In the genomic region with DNA sequence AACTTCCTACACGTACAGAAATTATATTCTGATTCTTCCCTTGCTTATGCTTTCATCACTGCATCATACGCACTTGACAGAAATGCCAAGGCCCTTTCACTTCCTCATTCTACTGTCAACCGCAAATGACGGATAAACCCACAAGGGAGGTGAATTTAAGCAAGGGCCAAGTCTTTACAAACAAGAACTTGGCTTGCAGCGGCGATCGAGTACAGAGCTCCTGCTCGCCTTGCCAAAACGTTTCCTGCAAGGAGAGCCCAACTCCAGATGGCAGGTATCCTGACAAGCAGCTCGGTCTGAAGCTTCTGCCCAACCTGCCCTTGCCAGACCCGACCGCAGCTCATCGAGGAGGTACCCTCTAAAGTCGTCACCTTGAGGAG, we compare ENCODE assay signal across 8 mouse cellular contexts. TPM values are rescaled to one million over a fixed set of nuclear protein-coding genes. Genes with fewer than 3 reads are reported as not detected.
DNase-seq lines count a peak whose midpoint lies in the region; ATAC-seq and TF ChIP-seq lines count a peak whose summit lies in the region.

No protein-coding gene starts in this region.

- no peak for TF ChIP-seq CTCF in olfactory bulb, adult 2 months (IDR thresholded peaks at IDR 0.05; ENCODE audit: insufficient read depth, low read depth, low read length)

- H3K4me1 ChIP-seq in heart, embryonic 12.5 days (replicated peaks) = peaks cover 18% of the 10 kb centered on the region
- H3K4me1 ChIP-seq in liver, embryonic 15.5 days (replicated peaks) = peaks cover 53% of the 10 kb centered on the region
- peaks cover 3% of the 10 kb centered on the region; the same call in 1 of the 2 replicates for H3K4me1 ChIP-seq in olfactory bulb, adult 2 months (ENCODE audit: control insufficient read depth, insufficient read depth, low read length)

- no peak for DNase-seq in heart, postnatal 14 days
- DNase-seq in T-cell, adult 2 months (ENCODE audit: low spot score) = peak; percentile 80
- DNase-seq in gonadal fat pad, adult 2 months (ENCODE audit: low read depth) = peak; percentile 75
- DNase-seq in right cerebral cortex, postnatal 36 days (ENCODE audit: low spot score in 2 of 2) = no peak
- no peak for DNase-seq in urinary bladder, postnatal 25 days (ENCODE audit: low spot score)

- no peaks in the 10 kb centered on the region for H3K9me3 ChIP-seq in heart, embryonic 12.5 days (replicated peaks)
- no peaks in the 10 kb centered on the region for H3K9me3 ChIP-seq in liver, embryonic 15.5 days (replicated peaks)

- peak overlapping the region; percentile 81 for H3K9ac ChIP-seq in heart, embryonic 12.5 days
- H3K9ac ChIP-seq in liver, embryonic 15.5 days = peak overlapping the region; percentile 81

- intact Hi-C loops in heart, postnatal 14 days (cut with DNase I) = loop anchor here (5.0 to 10.0 kb wide), 2 partner anchors 80 to 153 kb away; a partner anchor contains a TSS

- H3K4me2 ChIP-seq in heart, embryonic 12.5 days = peak overlapping the region; percentile 73
- H3K4me2 ChIP-seq in liver, embryonic 15.5 days = peak overlapping the region; percentile 76

- peak overlapping the region; percentile 98 for H3K27ac ChIP-seq in heart, embryonic 12.5 days (ENCODE audit: poor library complexity, severe bottlenecking)
- peak overlapping the region; percentile 98 for H3K27ac ChIP-seq in liver, embryonic 15.5 days (replicated peaks)
- peak overlapping the region; percentile 92 for H3K27ac ChIP-seq in olfactory bulb, adult 2 months (ENCODE audit: insufficient read depth, low read depth, low read length)

- peak overlapping the region; percentile 73 for H3K4me3 ChIP-seq in heart, embryonic 12.5 days
- peak overlapping the region; percentile 75 for H3K4me3 ChIP-seq in liver, embryonic 15.5 days (replicated peaks)
- peak overlapping the region; percentile 91 for H3K4me3 ChIP-seq in olfactory bulb, adult 2 months (ENCODE audit: insufficient read depth, low read depth, low read length)

- H3K27me3 ChIP-seq in heart, embryonic 12.5 days (replicated peaks) = no peaks in the 10 kb centered on the region
- H3K27me3 ChIP-seq in liver, embryonic 15.5 days = no peaks in the 10 kb centered on the region

- peaks cover 6% of the 10 kb centered on the region for H3K36me3 ChIP-seq in heart, embryonic 12.5 days
- H3K36me3 ChIP-seq in liver, embryonic 15.5 days (replicated peaks) = peaks cover 9% of the 10 kb centered on the region

- no peak for ATAC-seq in heart, embryonic 12.5 days (ENCODE audit: insufficient number of reproducible peaks, low FRiP score)
- ATAC-seq in liver, embryonic 15.5 days (ENCODE audit: insufficient read depth) = 0 out of 2 replicates have a peak, but pooled peaks have one; percentile 2

- no peak for TF ChIP-seq POLR2A in olfactory bulb, adult 2 months (IDR thresholded peaks at IDR 0.05; ENCODE audit: insufficient read depth, low read depth, low read length)

- WGBS in heart, embryonic 12.5 days = under 1% methylated on average over 14 of the region's 14 CpGs
- WGBS in liver, embryonic 15.5 days (ENCODE audit: insufficient replicate concordance) = 0% methylated on average over 14 of the region's 14 CpGs
- WGBS in olfactory bulb, adult 2 months = under 1% methylated on average over 14 of the region's 14 CpGs

RNA-seq across cellular contexts. Expression of a gene that starts 0.6 kb away (rescaled TPM):
- polyA plus RNA-seq in heart, embryonic 12.5 days (2016; fragmentation: Nextera tagmentation; extraction: Ambion mirVana) = 53.5 and 59.6 TPM in 2 replicates
- 10 to 100 TPM; 32.3 to 35.0 TPM for total RNA-seq in heart, postnatal 14 days (2021)
- polyA plus RNA-seq in gonadal fat pad, adult 2 months (2012; rRNA removed) = 32.1 and 32.8 TPM in 2 replicates
- polyA plus RNA-seq in liver, embryonic 15.5 days (2015; fragmentation: Nextera tagmentation; extraction: Ambion mirVana) = 32.0 and 34.1 TPM in 2 replicates
- polyA plus RNA-seq in olfactory bulb, adult 2 months (2012; ENCODE audit: insufficient read depth, insufficient read length, low replicate concordance, missing spikeins) = not detected in 2 replicates

RNA-seq across cellular contexts. Expression of a gene that starts 25.0 kb away (rescaled TPM):
- not detected in 2 replicates for polyA plus RNA-seq in heart, embryonic 12.5 days (2016; fragmentation: Nextera tagmentation; extraction: Ambion mirVana)
- not detected for total RNA-seq in heart, postnatal 14 days (2021)
- polyA plus RNA-seq in gonadal fat pad, adult 2 months (2012; rRNA removed) = not detected in 2 replicates
- polyA plus RNA-seq in liver, embryonic 15.5 days (2015; fragmentation: Nextera tagmentation; extraction: Ambion mirVana) = not detected in 2 replicates
- not detected in 2 replicates for polyA plus RNA-seq in olfactory bulb, adult 2 months (2012; ENCODE audit: insufficient read depth, insufficient read length, low replicate concordance, missing spikeins)

Comparison
In these comparisons a context has a peak if more than half of its experiments do, and no peak if none do; other contexts are left out.
1. DNase-seq: peak in T-cell, adult 2 months (single experiment) and gonadal fat pad, adult 2 months (single experiment); none in heart, postnatal 14 days (0 of 2), right cerebral cortex, postnatal 36 days (0 of 2) and urinary bladder, postnatal 25 days (single experiment).
2. Peak in every context shown above with its lines, with median percentiles within 50 percentile points of each other: H3K27ac ChIP-seq and H3K4me3 ChIP-seq.